ENCODE assay signal across 22 mouse cellular contexts in the genomic region with DNA sequence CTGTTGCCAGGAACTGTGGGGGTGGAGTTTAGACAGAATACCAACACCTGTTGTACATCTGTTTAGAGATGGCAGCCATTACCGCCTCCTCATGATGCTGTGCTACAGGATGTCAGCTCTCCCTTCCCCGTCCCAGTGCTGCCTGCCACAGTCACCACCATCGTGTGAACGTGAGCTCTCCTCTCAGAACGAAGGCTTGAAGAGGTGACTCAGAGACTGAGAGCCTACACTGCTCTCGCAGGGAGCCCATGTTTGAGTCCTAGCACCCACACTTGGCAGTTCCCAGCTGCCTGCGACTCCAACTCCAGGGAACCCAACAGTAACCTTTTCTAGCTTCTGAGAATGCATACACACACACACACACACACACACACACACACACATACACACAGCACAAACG. TPM values are rescaled to one million over a fixed set of nuclear protein-coding genes. Genes with fewer than 3 reads are reported as not detected.
DNase-seq lines count a peak whose midpoint lies in the region; ATAC-seq and TF ChIP-seq lines count a peak whose summit lies in the region.
"Had no signal": no experiment of that assay in that cellular context is flagged by ENCODE, and none has a peak within 500 bp of the region (broad histone marks: within the 10 kb centered on the region; RNA-seq: fewer than 3 reads in every experiment).

No protein-coding gene starts in this region.

- WGBS in kidney, postnatal 0 days: 66% methylated on average over 8 of the region's 8 CpGs
- WGBS in embryonic facial prominence, embryonic 14.5 days: 65% methylated on average over 8 of the region's 8 CpGs
- 55% methylated on average over 8 of the region's 8 CpGs for WGBS in lung, postnatal 0 days

- no peak overlapping the region for H3K4me3 ChIP-seq in kidney, postnatal 0 days (replicated peaks; ENCODE audit: low read depth, low read length)
- H3K4me3 ChIP-seq in embryonic facial prominence, embryonic 14.5 days (ENCODE audit: low read depth, low read length): no peak overlapping the region
- H3K4me3 ChIP-seq in myocyte: no peak overlapping the region
- no peak overlapping the region for H3K4me3 ChIP-seq in lung, postnatal 0 days (ENCODE audit: low read depth, low read length)
- H3K4me3 ChIP-seq: hindbrain, embryonic 15.5 days; limb, embryonic 12.5 days; midbrain, embryonic 13.5 days; stomach, embryonic 15.5 days had no signal

- no peak for TF ChIP-seq EP300 in lung, postnatal 0 days (IDR thresholded peaks at IDR 0.05)

- 0 out of 2 replicates have a peak, but pooled peaks have one; percentile 25 for ATAC-seq in kidney, postnatal 0 days (replicated peaks; ENCODE audit: low FRiP score, low read depth)
- ATAC-seq in embryonic facial prominence, embryonic 14.5 days (ENCODE audit: low read depth): no peak
- no peak for ATAC-seq in lung, postnatal 0 days
- ATAC-seq: forebrain, embryonic 14.5 days; intestine, postnatal 0 days; midbrain, embryonic 13.5 days had no signal

- no peak for TF ChIP-seq POLR2A in myocyte (IDR thresholded peaks at IDR 0.05; ENCODE audit: insufficient read length, low read depth)

- H3ac ChIP-seq in myocyte (ENCODE audit: control insufficient read depth, insufficient read length): no peak overlapping the region

- DNase-seq in kidney, postnatal 0 days (ENCODE audit: low spot score): no peak
- DNase-seq in kidney, postnatal 10 days: no peak
- DNase-seq in right cerebral cortex, adult 18-20 months: peak; percentile 64
- no peak for DNase-seq in right cerebral cortex, postnatal 10 days (ENCODE audit: low spot score in 2 of 2)
- DNase-seq in embryonic facial prominence, embryonic 14.5 days (ENCODE audit: low spot score): peak; percentile 27
- DNase-seq in lung, postnatal 0 days (ENCODE audit: low spot score): no peak
- DNase-seq: adrenal gland, adult 2 months; cerebellum, adult 8-10 months; gastrocnemius, postnatal 14 days; kidney, postnatal 14 days; lung, postnatal 36 days had no signal

- no peak overlapping the region for H3K27ac ChIP-seq in kidney, postnatal 0 days
- no peak overlapping the region for H3K27ac ChIP-seq in embryonic facial prominence, embryonic 14.5 days (replicated peaks; ENCODE audit: low read depth, low read length)
- H3K27ac ChIP-seq in lung, postnatal 0 days (ENCODE audit: low read length): no peak overlapping the region
- H3K27ac ChIP-seq: hindbrain, embryonic 15.5 days; limb, embryonic 12.5 days; midbrain, embryonic 13.5 days; stomach, embryonic 15.5 days had no signal

- no peaks in the 10 kb centered on the region for H3K9me3 ChIP-seq in kidney, postnatal 0 days (replicated peaks; ENCODE audit: low read length)
- H3K9me3 ChIP-seq in embryonic facial prominence, embryonic 14.5 days (ENCODE audit: control insufficient read depth, low read length): no peaks in the 10 kb centered on the region
- no peaks in the 10 kb centered on the region for H3K9me3 ChIP-seq in lung, postnatal 0 days (ENCODE audit: low read length)
- H3K9me3 ChIP-seq: G1E; hindbrain, embryonic 15.5 days; limb, embryonic 12.5 days; midbrain, embryonic 13.5 days; stomach, embryonic 15.5 days had no signal

- no peaks in the 10 kb centered on the region for H3K4me1 ChIP-seq in kidney, postnatal 0 days (replicated peaks; ENCODE audit: insufficient read depth, low read length)
- H3K4me1 ChIP-seq in embryonic facial prominence, embryonic 14.5 days (ENCODE audit: control insufficient read depth, insufficient read depth, low read length): no peaks in the 10 kb centered on the region
- no peaks in the 10 kb centered on the region for H3K4me1 ChIP-seq in lung, postnatal 0 days (ENCODE audit: insufficient read depth, low read depth, low read length)
- H3K4me1 ChIP-seq: hindbrain, embryonic 15.5 days; limb, embryonic 12.5 days; midbrain, embryonic 13.5 days; stomach, embryonic 15.5 days had no signal

- H3K79me2 ChIP-seq in myocyte (ENCODE audit: control insufficient read depth, insufficient read depth): no peaks in the 10 kb centered on the region

- no peaks in the 10 kb centered on the region for H3K27me3 ChIP-seq in kidney, postnatal 0 days (ENCODE audit: insufficient read depth, low read length)
- no peaks in the 10 kb centered on the region for H3K27me3 ChIP-seq in embryonic facial prominence, embryonic 14.5 days (replicated peaks; ENCODE audit: control insufficient read depth, insufficient read depth, low read length)
- no peaks in the 10 kb centered on the region for H3K27me3 ChIP-seq in myocyte (ENCODE audit: control insufficient read depth, insufficient read depth, insufficient read length)
- no peaks in the 10 kb centered on the region for H3K27me3 ChIP-seq in lung, postnatal 0 days (replicated peaks; ENCODE audit: insufficient read depth, low read length)
- H3K27me3 ChIP-seq: hindbrain, embryonic 15.5 days; limb, embryonic 12.5 days; midbrain, embryonic 13.5 days; stomach, embryonic 15.5 days had no signal

- TF ChIP-seq CTCF in kidney, postnatal 0 days (IDR thresholded peaks at IDR 0.05; ENCODE audit: low read depth): no peak
- no peak for TF ChIP-seq CTCF in lung, postnatal 0 days (IDR thresholded peaks at IDR 0.05)

- H3K36me3 ChIP-seq in kidney, postnatal 0 days (ENCODE audit: insufficient read depth, low read length): no peaks in the 10 kb centered on the region
- no peaks in the 10 kb centered on the region for H3K36me3 ChIP-seq in embryonic facial prominence, embryonic 14.5 days (ENCODE audit: control insufficient read depth, insufficient read depth, low read length)
- no peaks in the 10 kb centered on the region for H3K36me3 ChIP-seq in myocyte (ENCODE audit: control insufficient read depth, insufficient read depth)
- no peaks in the 10 kb centered on the region; the same call in 1 of the 2 replicates for H3K36me3 ChIP-seq in lung, postnatal 0 days (ENCODE audit: insufficient read depth, low read length)
- H3K36me3 ChIP-seq: hindbrain, embryonic 15.5 days; limb, embryonic 12.5 days; midbrain, embryonic 13.5 days; stomach, embryonic 15.5 days had no signal

- H3K9ac ChIP-seq in kidney, postnatal 0 days (ENCODE audit: low read depth, low read length): no peak overlapping the region
- no peak overlapping the region for H3K9ac ChIP-seq in embryonic facial prominence, embryonic 14.5 days (ENCODE audit: low read depth, low read length)
- H3K9ac ChIP-seq in lung, postnatal 0 days (replicated peaks; ENCODE audit: low read depth): no peak overlapping the region
- H3K9ac ChIP-seq: hindbrain, embryonic 15.5 days; limb, embryonic 12.5 days; midbrain, embryonic 13.5 days; stomach, embryonic 15.5 days had no signal

- no peak overlapping the region for H3K4me2 ChIP-seq in kidney, postnatal 0 days (ENCODE audit: low read length)
- no peak overlapping the region for H3K4me2 ChIP-seq in embryonic facial prominence, embryonic 14.5 days (ENCODE audit: low read depth, low read length)
- H3K4me2 ChIP-seq in myocyte (ENCODE audit: low read depth): no peak overlapping the region
- no peak overlapping the region for H3K4me2 ChIP-seq in lung, postnatal 0 days (replicated peaks; ENCODE audit: low read depth, low read length)
- H3K4me2 ChIP-seq: hindbrain, embryonic 15.5 days; limb, embryonic 12.5 days; midbrain, embryonic 13.5 days; stomach, embryonic 15.5 days had no signal

TF ChIP-seq in myocyte, 11 proteins besides CTCF, POLR2A, EP300 and RAD21:
- TF ChIP-seq TCF3 (IDR thresholded peaks at IDR 0.05; ENCODE audit: insufficient read length, low read depth) (no peak), USF1 (IDR thresholded peaks at IDR 0.05; ENCODE audit: low read depth) (no peak), MYOD1 (IDR thresholded peaks at IDR 0.05; ENCODE audit: control insufficient read depth in 1 of 3, insufficient read length in 2 of 3, low read depth in 2 of 3) (peak in 2 of 3 experiments; percentile 33 to 72), MYOG (IDR thresholded peaks at IDR 0.05; ENCODE audit: control insufficient read depth in 1 of 3, insufficient read depth in 1 of 3, insufficient read length in 2 of 3, low read depth in 2 of 3) (no peak)

RNA-seq across cellular contexts. Expression of gene Oasl1, which starts 8.2 kb away (rescaled TPM):
- polyA plus RNA-seq in kidney, postnatal 0 days (2015; fragmentation: Nextera tagmentation; extraction: Ambion mirVana): 3.1 and 3.2 TPM in 2 replicates
- polyA plus RNA-seq in embryonic facial prominence, embryonic 14.5 days (2014; fragmentation: Nextera tagmentation; extraction: Ambion mirVana): 0.56 and 0.85 TPM in 2 replicates
- 0.56 TPM for polyA plus RNA-seq in myocyte (2012; fragmentation: generic; extraction: Trizol)
- 0.92 and 1.8 TPM in 2 replicates for polyA plus RNA-seq in lung, postnatal 0 days (2015; fragmentation: Nextera tagmentation; extraction: Ambion mirVana)

RNA-seq across cellular contexts. Expression of gene Oasl2, which starts 18.1 kb away (rescaled TPM):
- 19.9 and 24.1 TPM in 2 replicates for polyA plus RNA-seq in kidney, postnatal 0 days (2015; fragmentation: Nextera tagmentation; extraction: Ambion mirVana)
- polyA plus RNA-seq in embryonic facial prominence, embryonic 14.5 days (2014; fragmentation: Nextera tagmentation; extraction: Ambion mirVana): 3.5 and 5.0 TPM in 2 replicates
- 2.1 TPM for polyA plus RNA-seq in myocyte (2012; fragmentation: generic; extraction: Trizol)
- 15.7 and 17.3 TPM in 2 replicates for polyA plus RNA-seq in lung, postnatal 0 days (2015; fragmentation: Nextera tagmentation; extraction: Ambion mirVana)
- polyA plus RNA-seq: G1E had no signal

RNA-seq across cellular contexts. Expression of gene 2210016L21Rik, which starts 27.1 kb away (rescaled TPM):
- 75.3 and 79.6 TPM in 2 replicates for polyA plus RNA-seq in kidney, postnatal 0 days (2015; fragmentation: Nextera tagmentation; extraction: Ambion mirVana)
- polyA plus RNA-seq in embryonic facial prominence, embryonic 14.5 days (2014; fragmentation: Nextera tagmentation; extraction: Ambion mirVana): 46.8 and 63.2 TPM in 2 replicates
- polyA plus RNA-seq in myocyte (2012; fragmentation: generic; extraction: Trizol): 19.6 TPM
- 41.0 and 41.4 TPM in 2 replicates for polyA plus RNA-seq in lung, postnatal 0 days (2015; fragmentation: Nextera tagmentation; extraction: Ambion mirVana)

RNA-seq across cellular contexts. Expression of gene Hnf1a, which starts 56.0 kb away (rescaled TPM):
- polyA plus RNA-seq in kidney, postnatal 0 days (2015; fragmentation: Nextera tagmentation; extraction: Ambion mirVana): 10.8 and 12.5 TPM in 2 replicates
- 0.10 TPM in 2 replicates for polyA plus RNA-seq in embryonic facial prominence, embryonic 14.5 days (2014; fragmentation: Nextera tagmentation; extraction: Ambion mirVana)
- not detected for polyA plus RNA-seq in myocyte (2012; fragmentation: generic; extraction: Trizol)
- not detected in 2 replicates for polyA plus RNA-seq in lung, postnatal 0 days (2015; fragmentation: Nextera tagmentation; extraction: Ambion mirVana)
- polyA plus RNA-seq: cortical plate, adult 2 months; forebrain, embryonic 14.5 days; G1E; limb, embryonic 12.5 days; midbrain, embryonic 13.5 days had no signal

RNA-seq across cellular contexts. Expression of gene Gm9936, which starts 56.4 kb away (rescaled TPM):
- not detected in 2 replicates for polyA plus RNA-seq in kidney, postnatal 0 days (2015; fragmentation: Nextera tagmentation; extraction: Ambion mirVana)
- polyA plus RNA-seq in embryonic facial prominence, embryonic 14.5 days (2014; fragmentation: Nextera tagmentation; extraction: Ambion mirVana): 0.22 and 0.31 TPM in 2 replicates
- polyA plus RNA-seq in myocyte (2012; fragmentation: generic; extraction: Trizol): 0.25 TPM
- not detected in 2 replicates for polyA plus RNA-seq in lung, postnatal 0 days (2015; fragmentation: Nextera tagmentation; extraction: Ambion mirVana)
- polyA plus RNA-seq: adrenal gland, adult 2 months; C2C12; G1E; small intestine, adult 2 months had no signal

Comparison
In these comparisons a context has a peak if more than half of its experiments do, and no peak if none do; other contexts are left out.
1. DNase-seq: peak in right cerebral cortex, adult 18-20 months (single experiment) and embryonic facial prominence, embryonic 14.5 days (single experiment); none in kidney, postnatal 0 days (single experiment), kidney, postnatal 10 days (single experiment), right cerebral cortex, postnatal 10 days (0 of 2) and lung, postnatal 0 days (single experiment).